Mouse (Mus musculus): ENCODE data around the gene Tma7. TPM values are rescaled to one million over a fixed set of nuclear protein-coding genes. Genes with fewer than 3 reads are reported as not detected.

Gene Tma7
- total RNA-seq, 1 experiment from 2014 or later, result 126 TPM

GRCm38 (mm10) chr9:109073661-109074573 lies 8.5 kb downstream of the Tma7 start, which contains the start of gene Atrip:
Gene Atrip, minus strand, starts transcription at chr9:109074124.
- ATAC-seq (replicated peaks; ENCODE audit: low read depth, poor library complexity, severe bottlenecking), result peak; percentile 99

- no peak for ATAC-seq (replicated peaks; ENCODE audit: low read depth, poor library complexity, severe bottlenecking)
Observed at GRCm38 (mm10) chr9:109068095-109068735, 14.2 kb downstream of the Tma7 start.

GRCm38 (mm10) chr9:109060898-109061295 lies 21.5 kb downstream of the Tma7 start:
- no peak for ATAC-seq (replicated peaks; ENCODE audit: low read depth, poor library complexity, severe bottlenecking)

GRCm38 (mm10) chr9:109060184-109060897 lies 22.0 kb downstream of the Tma7 start:
- no peak for ATAC-seq (replicated peaks; ENCODE audit: low read depth, poor library complexity, severe bottlenecking)

- peak; percentile 72 for ATAC-seq (replicated peaks; ENCODE audit: low read depth, poor library complexity, severe bottlenecking)
Observed at GRCm38 (mm10) chr9:109059136-109059903, 23.1 kb downstream of the Tma7 start, which contains the start of gene Trex1. Gene Trex1, minus strand, starts transcription at chr9:109059734.

GRCm38 (mm10) chr9:109058006-109058765 lies 24.2 kb downstream of the Tma7 start:
- no peak for ATAC-seq (replicated peaks; ENCODE audit: low read depth, poor library complexity, severe bottlenecking)

- ATAC-seq (replicated peaks; ENCODE audit: low read depth, poor library complexity, severe bottlenecking), result peak; percentile 16; the same call in 1 of the 2 replicates
Observed at GRCm38 (mm10) chr9:109057543-109057942, 24.8 kb downstream of the Tma7 start.

- no peak for ATAC-seq (replicated peaks; ENCODE audit: low read depth, poor library complexity, severe bottlenecking)
Observed at GRCm38 (mm10) chr9:109056916-109057315, 25.5 kb downstream of the Tma7 start.

- ATAC-seq (replicated peaks; ENCODE audit: low read depth, poor library complexity, severe bottlenecking), result no peak
Observed at GRCm38 (mm10) chr9:109056081-109056690, 26.2 kb downstream of the Tma7 start.

GRCm38 (mm10) chr9:109055271-109056030 lies 26.9 kb downstream of the Tma7 start:
- ATAC-seq (replicated peaks; ENCODE audit: low read depth, poor library complexity, severe bottlenecking), result no peak

- peak; percentile 69 for ATAC-seq (replicated peaks; ENCODE audit: low read depth, poor library complexity, severe bottlenecking)
Observed at GRCm38 (mm10) chr9:109054712-109055111, 27.7 kb downstream of the Tma7 start.

GRCm38 (mm10) chr9:109053851-109054250 lies 28.5 kb downstream of the Tma7 start:
- no peak for ATAC-seq (replicated peaks; ENCODE audit: low read depth, poor library complexity, severe bottlenecking)

- no peak for ATAC-seq (replicated peaks; ENCODE audit: low read depth, poor library complexity, severe bottlenecking)
Observed at GRCm38 (mm10) chr9:109053366-109053765, 29.0 kb downstream of the Tma7 start.

- no peak for ATAC-seq (replicated peaks; ENCODE audit: low read depth, poor library complexity, severe bottlenecking)
Observed at GRCm38 (mm10) chr9:109052490-109053260, 29.7 kb downstream of the Tma7 start.

GRCm38 (mm10) chr9:109051651-109052489 lies 30.5 kb downstream of the Tma7 start:
- peak; percentile 24 for ATAC-seq (replicated peaks; ENCODE audit: low read depth, poor library complexity, severe bottlenecking)

- ATAC-seq (replicated peaks; ENCODE audit: low read depth, poor library complexity, severe bottlenecking), result no peak
Observed at GRCm38 (mm10) chr9:109051011-109051501, 31.3 kb downstream of the Tma7 start.
